Mouse (Mus musculus) sigmoid colon, adult 10 weeks (tissue): ENCODE measurements around the gene Gm3435. TPM values are rescaled to one million over a fixed set of nuclear protein-coding genes. Genes with fewer than 3 reads are reported as not detected.

Experiments used
- polyA plus RNA-seq: library from polyadenylated mRNA; stranded (reverse); fragments of 350-450 nt; fragmentation: Illumina TruSeq; extraction: RNeasy Lipid Tissue Mini Kit (QIAGEN cat#74804); gene quantifications from one replicate; pipeline ENCODE4 v1.2.3, GENCODE M21; 2014; ENCODE audit warnings: low read depth, low replicate concordance

Gene Gm3435
- 2.1 TPM for polyA plus RNA-seq

DNA sequence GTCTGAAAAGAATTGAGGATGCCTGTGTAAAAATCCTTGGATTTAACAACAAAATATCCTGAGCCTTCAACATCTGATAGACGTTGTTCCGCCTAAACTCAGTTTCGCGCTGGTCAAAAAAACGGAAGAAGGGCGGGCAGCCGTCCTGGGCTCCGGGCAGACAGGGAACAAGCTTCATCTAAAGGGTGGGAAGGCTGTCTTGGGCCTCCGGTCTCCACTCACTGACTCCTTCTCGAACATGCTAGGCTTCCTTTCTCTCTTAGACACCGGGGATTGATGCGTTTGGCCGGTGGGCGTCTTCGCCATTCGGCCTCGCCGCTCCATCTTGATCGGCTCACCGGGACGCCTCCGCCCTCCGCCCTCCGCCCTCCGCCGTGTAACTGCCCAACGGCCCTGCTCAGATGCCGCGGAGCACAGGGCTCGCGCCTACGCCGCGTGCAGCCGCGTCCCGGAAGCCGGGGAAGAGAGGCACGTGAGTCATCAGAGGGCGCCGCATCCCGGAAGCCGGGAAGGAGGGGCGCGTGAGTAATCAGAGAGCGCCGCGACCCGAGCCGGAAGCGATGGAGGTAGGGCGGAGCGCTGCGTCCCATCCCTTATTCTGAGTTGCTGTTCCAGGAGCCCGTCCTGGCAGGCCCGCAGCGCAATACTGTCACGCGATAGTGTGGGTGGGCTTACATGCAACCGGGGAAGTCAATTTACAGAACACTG is at the start of gene Gm3435:
Gene Gm3435 (plus strand): TSS at position 471 of the 708 bp plus-strand sequence.

DNA sequence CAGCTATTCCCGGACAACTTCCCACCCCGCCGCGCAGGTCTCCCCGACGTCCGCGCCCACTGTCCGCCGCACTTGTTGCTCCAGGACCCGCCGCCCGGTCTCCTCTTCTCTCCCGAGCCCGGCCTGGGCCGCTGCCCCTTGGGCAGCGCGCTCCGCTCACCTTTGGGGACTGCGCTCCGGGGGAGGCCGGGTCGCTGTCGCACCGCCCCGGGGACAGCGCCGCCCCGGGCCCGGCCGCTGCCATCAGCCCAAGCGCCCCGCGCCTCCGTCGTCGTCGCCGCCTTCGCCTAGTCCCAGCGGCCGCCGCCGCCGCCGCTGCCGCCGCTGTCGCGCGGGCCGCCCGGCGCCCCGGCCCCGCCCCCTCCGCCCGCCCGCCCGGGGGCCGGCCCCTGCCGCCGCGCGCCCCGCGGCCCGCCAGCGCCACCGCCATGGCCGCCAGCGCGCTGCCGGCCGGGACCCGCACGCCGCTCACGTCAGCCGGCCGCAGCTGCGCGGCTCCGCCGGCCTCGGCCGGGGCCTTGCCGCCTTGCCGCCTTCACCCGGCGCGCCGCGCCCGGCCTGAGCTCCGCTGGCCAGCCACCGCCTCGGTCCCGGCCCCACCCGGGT is 48.9 kb upstream of the Gm3435 start, which contains the start of gene Phf10:
Gene Phf10 (minus strand): TSS at position 323 of the 606 bp plus-strand sequence.

DNA sequence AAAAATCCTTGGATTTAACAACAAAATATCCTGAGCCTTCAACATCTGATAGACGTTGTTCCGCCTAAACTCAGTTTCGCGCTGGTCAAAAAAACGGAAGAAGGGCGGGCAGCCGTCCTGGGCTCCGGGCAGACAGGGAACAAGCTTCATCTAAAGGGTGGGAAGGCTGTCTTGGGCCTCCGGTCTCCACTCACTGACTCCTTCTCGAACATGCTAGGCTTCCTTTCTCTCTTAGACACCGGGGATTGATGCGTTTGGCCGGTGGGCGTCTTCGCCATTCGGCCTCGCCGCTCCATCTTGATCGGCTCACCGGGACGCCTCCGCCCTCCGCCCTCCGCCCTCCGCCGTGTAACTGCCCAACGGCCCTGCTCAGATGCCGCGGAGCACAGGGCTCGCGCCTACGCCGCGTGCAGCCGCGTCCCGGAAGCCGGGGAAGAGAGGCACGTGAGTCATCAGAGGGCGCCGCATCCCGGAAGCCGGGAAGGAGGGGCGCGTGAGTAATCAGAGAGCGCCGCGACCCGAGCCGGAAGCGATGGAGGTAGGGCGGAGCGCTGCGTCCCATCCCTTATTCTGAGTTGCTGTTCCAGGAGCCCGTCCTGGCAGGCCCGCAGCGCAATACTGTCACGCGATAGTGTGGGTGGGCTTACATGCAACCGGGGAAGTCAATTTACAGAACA is 31.5 kb upstream of the Gm3435 start, which contains the start of the genes 9030025P20Rik and Gm3417:
Gene 9030025P20Rik (plus strand): TSS at position 107 of the 677 bp plus-strand sequence.
Gene Gm3417 (minus strand): TSS at position 429 of the 677 bp plus-strand sequence.

DNA sequence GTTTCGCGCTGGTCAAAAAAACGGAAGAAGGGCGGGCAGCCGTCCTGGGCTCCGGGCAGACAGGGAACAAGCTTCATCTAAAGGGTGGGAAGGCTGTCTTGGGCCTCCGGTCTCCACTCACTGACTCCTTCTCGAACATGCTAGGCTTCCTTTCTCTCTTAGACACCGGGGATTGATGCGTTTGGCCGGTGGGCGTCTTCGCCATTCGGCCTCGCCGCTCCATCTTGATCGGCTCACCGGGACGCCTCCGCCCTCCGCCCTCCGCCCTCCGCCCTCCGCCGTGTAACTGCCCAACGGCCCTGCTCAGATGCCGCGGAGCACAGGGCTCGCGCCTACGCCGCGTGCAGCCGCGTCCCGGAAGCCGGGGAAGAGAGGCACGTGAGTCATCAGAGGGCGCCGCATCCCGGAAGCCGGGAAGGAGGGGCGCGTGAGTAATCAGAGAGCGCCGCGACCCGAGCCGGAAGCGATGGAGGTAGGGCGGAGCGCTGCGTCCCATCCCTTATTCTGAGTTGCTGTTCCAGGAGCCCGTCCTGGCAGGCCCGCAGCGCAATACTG is 31.3 kb downstream of the Gm3435 start, which contains the start of the genes Ermard, Tcte3 and Gm3448:
Gene Ermard (plus strand): TSS at position 34 of the 555 bp plus-strand sequence.
Gene Tcte3 (minus strand): TSS at position 314 of the 555 bp plus-strand sequence.
Gene Gm3448 (minus strand): TSS at position 363 of the 555 bp plus-strand sequence.

Other genes starting within 250 kb of the Gm3435 start
- gene Wdr27, start 67.0 kb upstream of the Gm3435 start, polyA plus RNA-seq: 2.8 TPM
- 148 TPM for gene 1600012H06Rik, start 67.0 kb upstream of the Gm3435 start, polyA plus RNA-seq
- 105 TPM for gene Phf10, start 48.9 kb upstream of the Gm3435 start, polyA plus RNA-seq
- gene 9030025P20Rik, start 31.7 kb upstream of the Gm3435 start, polyA plus RNA-seq: 8.1 TPM
- gene Gm3417, start 31.4 kb upstream of the Gm3435 start, polyA plus RNA-seq: 5.4 TPM
- 76.8 TPM for gene Ermard, start 31.0 kb downstream of the Gm3435 start, polyA plus RNA-seq
- not detected for gene Tcte3, start 31.3 kb downstream of the Gm3435 start, polyA plus RNA-seq
- gene Gm3448, start 31.4 kb downstream of the Gm3435 start, polyA plus RNA-seq: 7.4 TPM